Mouse (Mus musculus): ENCODE results near the gene Eif4a1. TPM values are rescaled to one million over a fixed set of nuclear protein-coding genes. Genes with fewer than 3 reads are reported as not detected.
"Not testable (repeated sequence)": the region's sequence is repeated elsewhere in the genome, so short reads cannot be mapped to it uniquely, and the experiment has no call there.

Eif4a1 gene
- polyA plus RNA-seq, 1 experiment from 2014 or later: 560 TPM

DNA sequence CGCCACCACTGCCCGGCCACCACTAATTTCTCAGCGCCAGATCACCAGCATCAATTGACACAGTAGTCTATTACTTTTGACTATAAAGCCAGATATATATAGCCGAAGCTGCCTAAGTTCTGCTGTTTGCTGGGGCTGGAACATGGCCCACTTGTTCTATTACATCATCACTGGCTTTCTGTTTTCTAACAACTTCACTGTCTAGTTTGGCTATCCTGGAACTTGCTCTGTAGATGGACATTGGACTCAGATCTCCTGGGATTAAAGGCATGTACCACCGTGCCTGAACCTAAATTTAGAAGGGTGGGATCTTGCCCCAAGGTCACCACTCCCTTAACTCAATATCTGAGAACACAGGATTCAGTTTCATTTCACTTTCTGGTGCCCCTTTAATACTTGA, 26.4 kb downstream of the Eif4a1 start:
- no peak for DNase-seq (ENCODE audit: low spot score)

DNA sequence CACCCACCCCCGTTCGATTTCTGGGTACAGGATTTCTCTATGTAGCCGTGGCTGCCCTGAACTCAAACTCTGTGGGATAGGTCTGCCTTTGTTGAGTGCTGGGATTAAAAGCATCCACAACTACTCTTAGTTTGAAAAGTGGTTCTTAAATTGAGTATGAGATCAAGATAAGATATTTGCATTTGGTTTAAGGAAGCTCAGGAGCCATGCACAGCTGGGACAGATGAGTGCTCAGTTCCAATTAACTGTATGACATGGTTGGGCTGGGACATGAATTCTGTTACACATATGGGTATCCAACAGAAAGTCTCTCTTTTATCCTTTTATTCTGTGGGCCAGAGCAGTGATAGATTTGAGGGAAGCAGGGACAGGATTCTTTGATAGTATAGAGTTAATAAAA, 36.8 kb downstream of the Eif4a1 start:
- no peak for DNase-seq (ENCODE audit: low spot score)

DNA sequence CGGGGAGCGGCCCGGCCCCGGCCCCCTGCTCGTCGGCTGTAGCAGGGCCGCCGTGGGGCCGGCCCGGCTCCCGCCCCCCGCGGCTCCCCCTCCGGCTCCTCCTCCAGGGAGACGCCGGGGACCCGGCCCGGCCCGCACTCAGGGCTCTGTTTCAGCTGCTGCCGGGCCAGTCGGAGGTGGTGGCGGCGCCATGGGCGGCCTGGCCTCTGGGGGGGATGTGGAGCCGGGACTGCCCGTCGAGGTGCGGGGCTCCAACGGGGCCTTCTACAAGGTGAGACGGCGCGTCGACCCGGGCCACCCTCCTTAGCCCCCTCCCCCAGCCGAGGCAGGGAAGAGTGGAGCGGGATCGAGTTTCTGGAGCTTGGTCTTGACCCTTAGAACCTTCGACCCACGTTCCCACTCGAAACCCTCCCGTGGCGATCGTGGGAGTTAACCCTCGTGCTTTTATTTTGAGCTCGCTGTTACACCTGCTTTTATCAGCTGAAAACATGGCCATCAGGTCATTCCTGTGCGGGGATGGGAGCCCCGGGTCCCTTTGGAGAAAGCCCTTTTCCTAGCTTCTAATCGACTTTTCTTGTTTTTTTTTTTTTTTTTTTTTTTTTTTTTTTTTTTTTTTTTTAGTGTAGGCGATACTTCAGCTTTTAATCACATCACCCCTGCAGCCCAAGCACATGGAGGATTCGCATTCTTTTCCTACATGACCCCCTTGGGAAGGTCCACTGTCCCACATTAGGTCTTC, 38.9 kb downstream of the Eif4a1 start:
- no peak for DNase-seq (ENCODE audit: low spot score)

DNA sequence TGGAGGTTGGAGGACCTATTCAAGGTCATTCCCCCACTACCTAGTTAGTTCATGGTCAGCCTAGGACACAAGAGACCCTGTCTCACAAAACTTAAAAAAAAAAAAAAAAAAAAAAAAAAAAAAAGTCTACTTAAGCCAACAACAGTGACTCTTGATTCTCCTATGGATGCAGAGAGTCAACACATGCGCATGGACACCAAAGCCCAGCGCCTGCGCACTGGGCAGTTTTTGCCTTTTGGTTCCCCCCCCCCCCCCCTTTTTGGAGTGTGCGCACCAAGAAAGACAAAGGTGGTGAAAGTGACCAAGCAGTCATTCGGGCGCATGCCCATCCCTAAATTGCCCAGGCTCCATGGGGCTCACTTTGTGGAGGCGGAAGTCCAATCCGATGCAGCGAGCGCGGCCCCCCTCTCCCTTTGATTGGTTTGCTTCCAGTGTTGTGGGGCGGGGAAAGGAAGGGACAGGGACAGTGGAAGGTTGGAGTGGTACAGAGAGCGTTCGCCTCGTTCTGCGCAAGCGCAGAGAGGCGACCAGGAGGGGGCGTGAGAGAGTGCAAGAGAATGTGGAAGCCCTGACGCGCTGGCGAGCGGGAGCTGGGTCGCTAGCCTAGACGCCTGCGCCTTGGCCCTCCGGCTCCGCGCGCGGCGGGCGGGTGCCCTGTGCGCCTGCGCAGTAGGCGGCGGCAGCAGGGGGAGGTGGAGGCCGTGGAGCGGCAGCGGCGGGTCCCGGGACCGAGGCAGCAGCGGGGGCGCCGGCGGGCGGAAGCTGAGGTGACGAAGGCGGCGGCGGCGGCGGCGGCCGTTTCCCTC, 39.7 kb downstream of the Eif4a1 start, which contains the start of gene Fxr2:
Gene Fxr2 (plus strand): TSS at position 707 of the 806 bp plus-strand sequence.
- peak; percentile 100 for DNase-seq (ENCODE audit: low spot score)

DNA sequence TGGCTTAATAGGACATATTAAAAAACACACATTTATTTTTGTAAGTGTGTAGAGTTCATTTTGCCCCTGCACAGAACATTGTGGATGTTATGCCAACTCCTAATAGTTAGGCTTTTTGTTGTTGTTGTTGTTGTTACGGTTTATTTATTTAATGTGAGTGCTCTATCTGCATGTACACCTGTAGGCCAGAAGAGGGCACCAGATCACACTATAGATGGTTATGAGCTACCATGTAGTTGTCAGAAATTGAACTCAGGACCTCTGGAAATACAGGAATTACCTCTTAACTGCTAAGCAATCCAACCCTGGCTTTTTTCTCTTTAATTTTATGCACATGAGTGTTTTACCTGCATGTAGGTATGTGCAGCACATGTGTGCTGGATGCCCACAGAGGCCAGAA, 42.4 kb downstream of the Eif4a1 start:
- peak; percentile 36 for DNase-seq (ENCODE audit: low spot score)

DNA sequence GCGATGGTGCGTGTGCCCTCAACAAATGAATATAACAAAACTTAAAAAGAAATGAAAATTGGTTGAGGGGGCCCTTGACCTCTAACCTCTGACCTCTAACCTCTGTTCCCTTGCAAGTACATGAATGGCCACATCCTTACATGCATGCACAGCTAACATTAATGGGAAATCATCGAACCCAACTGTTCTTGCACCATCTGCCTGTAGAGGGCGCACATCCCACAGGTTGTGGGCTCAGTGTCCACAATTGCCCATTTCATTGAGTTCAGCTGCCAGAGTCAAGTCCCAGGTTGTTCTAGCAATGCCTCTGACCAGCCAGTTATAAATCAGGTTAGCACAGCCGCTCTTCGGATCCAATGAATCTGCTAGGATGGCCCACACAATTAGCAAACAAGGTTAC, 43.9 kb downstream of the Eif4a1 start:
- DNase-seq (ENCODE audit: low spot score): peak; percentile 73

DNA sequence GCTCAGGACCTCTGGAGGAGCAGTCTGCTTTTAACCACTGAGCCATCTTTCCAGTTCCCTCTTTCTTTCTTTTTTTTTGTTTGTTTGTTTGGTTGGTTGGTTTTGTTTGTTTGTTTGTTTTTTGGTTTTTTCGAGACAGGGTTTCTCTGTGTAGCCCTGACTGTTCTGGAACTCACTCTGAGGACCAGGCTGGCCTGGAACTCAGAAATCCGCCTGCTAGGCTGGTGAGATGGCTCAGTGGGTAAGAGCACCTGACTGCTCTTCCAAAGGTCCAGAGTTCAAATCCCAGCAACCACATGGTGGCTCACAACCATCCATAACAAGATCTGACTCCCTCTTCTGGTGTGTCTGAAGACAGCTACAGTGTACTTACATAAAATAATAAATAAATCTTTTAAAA, 47.9 kb downstream of the Eif4a1 start:
- DNase-seq (ENCODE audit: low spot score): not testable (repeated sequence)

DNA sequence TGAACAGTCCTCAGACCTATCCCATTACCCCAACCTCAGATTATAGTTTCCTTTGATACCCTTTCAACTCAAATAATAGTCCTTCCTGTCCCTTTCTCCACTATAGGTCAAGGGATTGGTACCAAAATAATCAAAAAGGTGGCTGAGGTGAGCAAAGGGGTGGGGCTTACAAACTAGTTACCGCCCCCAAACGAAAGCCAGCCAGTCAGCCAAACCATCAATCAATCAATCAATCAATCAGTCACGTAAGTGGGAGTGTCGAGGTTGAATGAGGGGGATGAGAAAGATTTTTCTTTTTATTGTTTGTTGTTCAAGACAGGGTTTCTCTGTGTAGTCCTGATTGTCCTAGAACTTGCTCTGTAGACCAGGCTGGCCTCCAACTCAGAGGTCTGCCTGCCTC, 49.2 kb downstream of the Eif4a1 start:
- DNase-seq (ENCODE audit: low spot score): no peak

DNA sequence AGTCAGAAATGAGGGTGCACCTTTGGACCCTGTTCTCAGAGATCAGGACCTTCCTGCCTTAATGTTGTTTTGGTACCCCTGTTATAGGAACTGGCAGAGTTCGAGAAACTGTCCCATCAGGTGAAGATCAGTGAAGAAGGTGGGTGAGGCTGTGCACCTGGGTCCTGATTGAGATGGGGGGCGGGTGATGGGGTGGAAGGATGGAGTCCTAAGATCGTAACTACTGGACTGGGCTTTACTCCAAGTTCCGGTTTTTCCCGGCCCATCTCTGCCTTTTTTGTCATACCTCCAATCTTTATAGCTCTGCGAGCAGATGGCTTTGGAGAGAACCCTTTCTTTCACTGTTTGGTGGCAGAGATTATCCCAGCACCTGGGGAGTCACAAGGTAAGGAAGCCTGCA, 49.8 kb downstream of the Eif4a1 start:
- DNase-seq (ENCODE audit: low spot score): no peak

DNA sequence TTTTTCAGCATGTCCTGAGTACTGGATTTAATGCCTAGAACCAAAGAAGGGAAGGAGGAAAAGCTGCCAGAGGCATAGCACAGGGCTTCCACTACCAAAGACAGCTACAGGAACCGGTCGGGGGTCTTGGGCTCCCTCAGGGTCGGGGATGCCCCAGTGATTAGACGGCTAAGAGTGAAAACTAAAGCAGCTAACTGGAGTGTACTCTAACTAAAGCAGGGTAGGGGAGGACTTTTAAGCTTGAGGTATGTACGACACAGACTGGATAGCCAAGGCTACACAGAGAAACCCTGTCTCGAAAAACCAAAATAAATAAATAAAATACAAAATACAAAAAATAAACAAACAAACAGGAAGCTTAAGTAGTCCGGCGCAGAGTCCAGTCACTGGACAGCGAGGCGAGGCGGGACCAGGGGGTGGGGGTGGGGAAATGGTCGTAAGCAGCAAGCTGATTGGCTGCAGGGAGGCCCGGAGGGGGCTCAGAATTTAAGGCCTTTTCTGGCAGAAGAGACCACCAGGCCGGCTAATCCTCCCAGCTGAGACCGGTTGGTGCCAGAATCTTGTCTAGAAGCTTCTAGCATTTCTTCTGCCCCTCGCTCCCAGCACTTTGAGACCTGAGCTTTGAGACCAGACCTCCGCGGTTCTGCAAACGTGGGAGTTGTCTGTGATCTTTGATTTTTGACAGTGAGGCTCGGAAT, 50.5 kb downstream of the Eif4a1 start, which contains the start of gene Sat2:
Gene Sat2 (plus strand): TSS at position 454 of the 698 bp plus-strand sequence.
- DNase-seq (ENCODE audit: low spot score): no peak

DNA sequence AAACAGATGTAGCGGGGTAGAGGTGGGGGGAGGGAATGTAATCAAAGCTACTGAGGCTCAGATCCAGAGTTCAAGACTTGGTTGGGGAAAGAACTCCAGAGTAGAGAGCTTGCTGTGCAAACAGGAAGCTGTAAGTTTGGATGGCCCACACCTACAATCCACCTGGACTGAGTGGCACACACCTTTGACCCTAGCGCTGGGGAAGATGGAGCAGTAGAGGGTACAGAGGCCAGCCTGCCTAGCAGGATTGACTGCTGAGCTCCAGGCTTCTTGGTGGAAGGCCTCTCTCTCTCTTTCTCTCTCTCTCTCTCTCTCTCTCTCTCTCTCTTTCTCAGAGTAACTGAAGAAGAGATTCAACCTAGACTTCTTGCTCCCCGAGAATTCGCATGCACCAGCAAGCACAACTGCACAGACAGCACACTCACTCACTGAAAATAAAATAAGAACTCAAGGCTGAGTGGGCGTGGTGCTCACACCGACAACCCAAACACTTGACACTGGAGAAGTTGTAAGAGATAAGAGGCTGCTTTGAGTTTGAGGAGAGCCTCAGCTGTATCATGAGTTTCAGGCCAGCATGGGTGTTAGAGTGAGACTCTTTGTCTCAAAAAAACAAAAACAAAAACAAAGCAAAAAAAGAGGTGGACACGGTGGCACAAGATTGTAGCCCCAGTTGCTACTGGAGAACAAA, 51.7 kb downstream of the Eif4a1 start:
- no peak for DNase-seq (ENCODE audit: low spot score)

DNA sequence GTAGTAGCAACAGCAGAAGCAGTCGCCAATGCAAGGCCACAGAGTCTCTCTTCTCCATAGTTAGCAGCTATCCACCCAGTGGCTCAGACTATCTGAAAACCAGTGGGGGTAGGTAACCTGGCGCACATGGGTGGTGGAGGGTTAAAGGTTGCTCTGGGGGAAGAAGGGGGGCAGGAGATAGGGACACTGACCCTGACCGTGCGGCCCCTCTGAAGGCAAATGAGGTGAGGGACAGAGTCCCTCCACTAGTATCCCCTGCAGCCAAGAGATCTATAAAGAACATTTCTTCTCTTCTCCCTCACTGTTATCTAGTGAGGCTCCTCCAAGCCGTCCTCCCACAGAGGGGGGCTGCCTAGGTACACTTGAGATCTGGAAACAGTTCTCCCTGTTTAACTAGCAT, 54.4 kb downstream of the Eif4a1 start, which contains the start of gene Shbg:
Gene Shbg (minus strand): TSS at position 101 of the 400 bp plus-strand sequence.
- no peak for DNase-seq (ENCODE audit: low spot score)

MicroRNA genes within 50 kb of the gene (microRNA counts, 519-probe panel; counts per million panel counts)
- microRNA mmu-miR-1934: 473 counts per million, percentile 71 among the panel's probes with 10 or more counts
- microRNA mmu-miR-467f: 3,978 counts per million, percentile 79 among the panel's probes with 10 or more counts

Small RNA genes lying within 50 kb of the gene (microRNA-seq; reads per million reads assigned to microRNA genes)
- gene Mir1934 (ENCODE audit: borderline number of aligned reads) (12.9 reads per million, percentile 20 among the genes with 10 or more reads in this experiment), gene Mir467f (ENCODE audit: borderline number of aligned reads) (not detected)

Other genes starting within 250 kb of the Eif4a1 start
- gene Dnah2, start 123.3 kb downstream of the Eif4a1 start, polyA plus RNA-seq (2015; fragmentation: Nextera tagmentation; extraction: Ambion mirVana): 0.12 and 0.20 TPM in 2 replicates
- gene Efnb3, start 112.2 kb downstream of the Eif4a1 start, polyA plus RNA-seq (2015; fragmentation: Nextera tagmentation; extraction: Ambion mirVana): 0.61 and 0.77 TPM in 2 replicates
- 27.0 and 30.6 TPM in 2 replicates for gene Wrap53, start 92.2 kb downstream of the Eif4a1 start, polyA plus RNA-seq (2015; fragmentation: Nextera tagmentation; extraction: Ambion mirVana)
- gene Trp53, start 92.1 kb downstream of the Eif4a1 start, polyA plus RNA-seq (2015; fragmentation: Nextera tagmentation; extraction: Ambion mirVana): 138 and 165 TPM in 2 replicates
- 1.7 and 1.8 TPM in 2 replicates for gene Atp1b2, start 66.5 kb downstream of the Eif4a1 start, polyA plus RNA-seq (2015; fragmentation: Nextera tagmentation; extraction: Ambion mirVana)
- 0.13 TPM in 1 of 2 replicates, not detected in the other for gene Shbg, start 54.5 kb downstream of the Eif4a1 start, polyA plus RNA-seq (2015; fragmentation: Nextera tagmentation; extraction: Ambion mirVana)
- gene Sat2, start 50.4 kb downstream of the Eif4a1 start, polyA plus RNA-seq (2015; fragmentation: Nextera tagmentation; extraction: Ambion mirVana): 3.5 and 4.3 TPM in 2 replicates
- 18.4 and 26.6 TPM in 2 replicates for gene Fxr2, start 39.4 kb downstream of the Eif4a1 start, polyA plus RNA-seq (2015; fragmentation: Nextera tagmentation; extraction: Ambion mirVana)
- gene Sox15, start 17.1 kb downstream of the Eif4a1 start, polyA plus RNA-seq (2015; fragmentation: Nextera tagmentation; extraction: Ambion mirVana): 0.15 and 0.22 TPM in 2 replicates
- 71.1 and 75.2 TPM in 2 replicates for gene Mpdu1, start 9.8 kb downstream of the Eif4a1 start, polyA plus RNA-seq (2015; fragmentation: Nextera tagmentation; extraction: Ambion mirVana)
- gene Cd68, start 6.3 kb downstream of the Eif4a1 start, polyA plus RNA-seq (2015; fragmentation: Nextera tagmentation; extraction: Ambion mirVana): 32.5 and 33.3 TPM in 2 replicates
- gene Senp3, start 9.7 kb upstream of the Eif4a1 start, polyA plus RNA-seq (2015; fragmentation: Nextera tagmentation; extraction: Ambion mirVana): 60.2 and 69.1 TPM in 2 replicates
- gene Tnfsf13, start 13.4 kb upstream of the Eif4a1 start, polyA plus RNA-seq (2015; fragmentation: Nextera tagmentation; extraction: Ambion mirVana): 0.31 and 0.49 TPM in 2 replicates
- gene Tnfsf12, start 23.4 kb upstream of the Eif4a1 start, polyA plus RNA-seq (2015; fragmentation: Nextera tagmentation; extraction: Ambion mirVana): 2.6 and 2.7 TPM in 2 replicates
- gene Tnfsfm13, start 23.7 kb upstream of the Eif4a1 start, polyA plus RNA-seq (2015; fragmentation: Nextera tagmentation; extraction: Ambion mirVana): 1.5 and 2.1 TPM in 2 replicates
- 20.6 and 22.4 TPM in 2 replicates for gene Polr2a, start 86.2 kb upstream of the Eif4a1 start, polyA plus RNA-seq (2015; fragmentation: Nextera tagmentation; extraction: Ambion mirVana)
- 0.14 TPM in 1 of 2 replicates, not detected in the other for gene Slc35g3, start 89.5 kb upstream of the Eif4a1 start, polyA plus RNA-seq (2015; fragmentation: Nextera tagmentation; extraction: Ambion mirVana)
- 2.5 and 2.6 TPM in 2 replicates for gene Zbtb4, start 93.5 kb upstream of the Eif4a1 start, polyA plus RNA-seq (2015; fragmentation: Nextera tagmentation; extraction: Ambion mirVana)
- 3.2 and 3.4 TPM in 2 replicates for gene Chrnb1, start 123.5 kb upstream of the Eif4a1 start, polyA plus RNA-seq (2015; fragmentation: Nextera tagmentation; extraction: Ambion mirVana)
- 0.65 and 0.84 TPM in 2 replicates for gene Fgf11, start 129.4 kb upstream of the Eif4a1 start, polyA plus RNA-seq (2015; fragmentation: Nextera tagmentation; extraction: Ambion mirVana)
- gene Tmem102, start 133.2 kb upstream of the Eif4a1 start, polyA plus RNA-seq (2015; fragmentation: Nextera tagmentation; extraction: Ambion mirVana): 11.2 and 12.8 TPM in 2 replicates
- not detected in 2 replicates for gene Gm39566, start 142.9 kb upstream of the Eif4a1 start, polyA plus RNA-seq (2015; fragmentation: Nextera tagmentation; extraction: Ambion mirVana)
- not detected in 2 replicates for gene Spem2, start 146.0 kb upstream of the Eif4a1 start, polyA plus RNA-seq (2015; fragmentation: Nextera tagmentation; extraction: Ambion mirVana)
- gene Spem1, start 149.8 kb upstream of the Eif4a1 start, polyA plus RNA-seq (2015; fragmentation: Nextera tagmentation; extraction: Ambion mirVana): not detected in 2 replicates
- 1.2 and 1.9 TPM in 2 replicates for gene Nlgn2, start 165.4 kb upstream of the Eif4a1 start, polyA plus RNA-seq (2015; fragmentation: Nextera tagmentation; extraction: Ambion mirVana)
- 325 and 342 TPM in 2 replicates for gene Tmem256, start 166.1 kb upstream of the Eif4a1 start, polyA plus RNA-seq (2015; fragmentation: Nextera tagmentation; extraction: Ambion mirVana)
- gene Plscr3, start 174.0 kb upstream of the Eif4a1 start, polyA plus RNA-seq (2015; fragmentation: Nextera tagmentation; extraction: Ambion mirVana): 68.4 and 70.4 TPM in 2 replicates
- 1.1 and 1.5 TPM in 2 replicates for gene Tnk1, start 186.3 kb upstream of the Eif4a1 start, polyA plus RNA-seq (2015; fragmentation: Nextera tagmentation; extraction: Ambion mirVana)
- gene Tmem95, start 205.6 kb upstream of the Eif4a1 start, polyA plus RNA-seq (2015; fragmentation: Nextera tagmentation; extraction: Ambion mirVana): not detected in 2 replicates
- 1.7 and 2.3 TPM in 2 replicates for gene Kctd11, start 209.0 kb upstream of the Eif4a1 start, polyA plus RNA-seq (2015; fragmentation: Nextera tagmentation; extraction: Ambion mirVana)
- gene Acap1, start 223.1 kb upstream of the Eif4a1 start, polyA plus RNA-seq (2015; fragmentation: Nextera tagmentation; extraction: Ambion mirVana): 150 and 176 TPM in 2 replicates
- gene 2810408A11Rik, start 228.6 kb upstream of the Eif4a1 start, polyA plus RNA-seq (2015; fragmentation: Nextera tagmentation; extraction: Ambion mirVana): 19.8 and 26.0 TPM in 2 replicates
- gene Neurl4, start 228.6 kb upstream of the Eif4a1 start, polyA plus RNA-seq (2015; fragmentation: Nextera tagmentation; extraction: Ambion mirVana): 6.2 and 7.5 TPM in 2 replicates
- gene Gps2, start 241.5 kb upstream of the Eif4a1 start, polyA plus RNA-seq (2015; fragmentation: Nextera tagmentation; extraction: Ambion mirVana): 94.8 and 106 TPM in 2 replicates
- 2,117 and 2,260 TPM in 2 replicates for gene Eif5a, start 249.5 kb upstream of the Eif4a1 start, polyA plus RNA-seq (2015; fragmentation: Nextera tagmentation; extraction: Ambion mirVana)